Mouse (Mus musculus) heart, postnatal 0 days (tissue): Measurements from ENCODE around the gene Atg2b.

Experiments used
- CTCF ChIP-seq: IDR thresholded peaks from 2 replicates; pipeline ENCODE4 v1.5.1; 2016; ENCODE audit warnings: antibody characterized with exemption, control low read depth, low read depth
- EP300 ChIP-seq: IDR thresholded peaks from 2 replicates; pipeline ENCODE4 v1.6.1; 2016; ENCODE audit warnings: antibody characterized with exemption, low read depth

GRCm38 (mm10) chr12:105695848-105696247, 10.8 kb upstream of the Atg2b start:
- TF ChIP-seq CTCF (no peak), EP300 (no peak)
